Mouse (Mus musculus) ES-E14 (cell line): ENCODE data around the gene Acvr1. TPM values are rescaled to one million over a fixed set of nuclear protein-coding genes. Genes with fewer than 3 reads are reported as not detected.

ENCODE experiments used
- DNase-seq: peaks from one replicate; pipeline ENCODE4 v3.0.0-alpha.2; 2013; ENCODE audit warnings: low read depth, low spot score
- H3K27ac ChIP-seq: 2 replicates; pipeline ENCODE4 v1.5.1; 2012; ENCODE audit warnings: low read depth, mild to moderate bottlenecking, low read length, moderate library complexity, mixed read lengths; ENCODE audit not compliant: poor library complexity, insufficient read depth, severe bottlenecking
- H3K36me3 ChIP-seq: 2 replicates; pipeline ENCODE4 v1.6.1; 2012; ENCODE audit warnings: mild to moderate bottlenecking, low read length, moderate library complexity, mixed read lengths; ENCODE audit not compliant: control insufficient read depth, poor library complexity, insufficient read depth, severe bottlenecking
- H3K4me1 ChIP-seq, 2 experiments: fragments of 150-350 bp in 1 of 2; sonication (generic) in 1 of 2; 2 replicates each; pipeline ENCODE4 v1.6.1; 2012; ENCODE audit warnings: low read length in 2 of 2, mild to moderate bottlenecking in 1 of 2, mixed read lengths in 1 of 2; ENCODE audit not compliant: control insufficient read depth in 2 of 2, insufficient read depth in 2 of 2, poor library complexity in 1 of 2
- H3K4me3 ChIP-seq, 2 experiments: fragments of 150-350 bp in 1 of 2; sonication (generic) in 1 of 2; 2 replicates each; pipeline ENCODE4 v1.5.1; 2012; ENCODE audit warnings: low read length in 2 of 2, low read depth in 1 of 2, mild to moderate bottlenecking in 1 of 2, mixed read lengths in 1 of 2; ENCODE audit not compliant: insufficient read depth in 1 of 2, poor library complexity in 1 of 2, severe bottlenecking in 1 of 2
- H3K9ac ChIP-seq: 2 replicates; pipeline ENCODE4 v1.6.1; 2012; ENCODE audit warnings: low read depth, mild to moderate bottlenecking, low read length, mixed read lengths; ENCODE audit not compliant: poor library complexity, insufficient read depth, severe bottlenecking
- H3K9me3 ChIP-seq: fragments of 150-350 bp; sonication (generic); 2 replicates; pipeline ENCODE4 v1.6.1; 2012; ENCODE audit warnings: low read depth, mild to moderate bottlenecking, low read length; ENCODE audit not compliant: control insufficient read depth, insufficient read depth
- CHD2 ChIP-seq: IDR thresholded peaks from 2 replicates; pipeline ENCODE4 v1.6.1; 2014; ENCODE audit warnings: mild to moderate bottlenecking, low read depth, low read length, inconsistent platforms
- HCFC1 ChIP-seq: IDR thresholded peaks from 2 replicates; pipeline ENCODE4 v1.6.1; 2012; ENCODE audit warnings: low read length, inconsistent platforms, borderline replicate concordance; ENCODE audit not compliant: insufficient read depth
- MAFK ChIP-seq: IDR thresholded peaks from 2 replicates; pipeline ENCODE4 v1.6.1; 2014; ENCODE audit warnings: mild to moderate bottlenecking, low read depth, low read length, inconsistent platforms; ENCODE audit not compliant: insufficient read depth
- ZC3H11A ChIP-seq: IDR thresholded peaks from 2 replicates; pipeline ENCODE4 v1.6.1; 2012; ENCODE audit warnings: low read depth, mild to moderate bottlenecking, inconsistent platforms, low read length, borderline replicate concordance
- ZNF384 ChIP-seq: IDR thresholded peaks from 2 replicates; pipeline ENCODE4 v1.6.1; 2012; ENCODE audit warnings: low read depth, low read length, inconsistent platforms
- in situ Hi-C, 2 experiments: fragments of 600-800 bp; cut with MboI; formaldehyde crosslinking; loops; one replicate each; pipeline ENCODE4 v1.15.1; 2025; ENCODE audit warnings: low sequenced_read_pairs in 2 of 2, inconsistent platforms in 1 of 2; ENCODE audit not compliant: unreplicated experiment in 2 of 2
- total RNA-seq: library from RNA; depleted of rRNA; stranded (reverse); fragments of 300-350 nt; gene quantifications from 2 replicates; pipeline ENCODE4 v1.2.3, GENCODE M21; 2012

Gene Acvr1
- total RNA-seq, 1 experiment = 6.6 TPM

- Histone ChIP-seq H3K9ac (no peak overlapping the region), H3K9me3 (no peaks in the 10 kb centered on the region), H3K4me3 (peak overlapping the region in 1 of 2 experiments; percentile 47; a peak in 2 of 4 replicates), H3K27ac (no peak overlapping the region), H3K36me3 (no peaks in the 10 kb centered on the region), H3K4me1 (peaks cover 0 to 2% of the 10 kb centered on the region in 2 experiments; a peak in 1 of 4 replicates)
- TF ChIP-seq ZC3H11A (no peak), HCFC1 (no peak), ZNF384 (no peak), MAFK (no peak), CHD2 (no peak)
- DNase-seq = no peak
- in situ Hi-C loops = no loop called here
Observed at GRCm38 (mm10) chr2:58596774-58597342, 29.9 kb upstream of the Acvr1 start.

GRCm38 (mm10) chr2:58595350-58595749, 28.4 kb upstream of the Acvr1 start:
- TF ChIP-seq ZNF384 (no peak), HCFC1 (no peak), CHD2 (no peak), ZC3H11A (no peak), MAFK (no peak)
- no peak for DNase-seq
- no peak overlapping the region for H3K4me3 ChIP-seq

GRCm38 (mm10) chr2:58590055-58590454, 23.1 kb upstream of the Acvr1 start:
- TF ChIP-seq ZNF384 (no peak), MAFK (no peak), CHD2 (no peak), ZC3H11A (no peak)
- H3K4me1 ChIP-seq = peaks cover 3% of the 10 kb centered on the region in 2 experiments; a peak in 2 of 4 replicates
- H3K36me3 ChIP-seq = no peaks in the 10 kb centered on the region
- H3K27ac ChIP-seq = no peak overlapping the region
- H3K4me3 ChIP-seq = no peak overlapping the region
- H3K9me3 ChIP-seq = no peaks in the 10 kb centered on the region
- DNase-seq = no peak
- in situ Hi-C loops = no loop called here
- H3K9ac ChIP-seq = no peak overlapping the region

More at GRCm38 (mm10) chr2:58595350-58595749, 28.4 kb upstream of the Acvr1 start:
- Histone ChIP-seq H3K9ac (no peak overlapping the region), H3K9me3 (no peaks in the 10 kb centered on the region), H3K36me3 (no peaks in the 10 kb centered on the region), H3K27ac (no peak overlapping the region), H3K4me1 (peaks cover 0 to 2% of the 10 kb centered on the region in 2 experiments; a peak in 1 of 4 replicates)
- in situ Hi-C loops = no loop called here

- TF ChIP-seq MAFK (no peak), HCFC1 (no peak), ZC3H11A (no peak), CHD2 (no peak), ZNF384 (no peak)
- DNase-seq = no peak
- Histone ChIP-seq H3K4me3 (no peak overlapping the region), H3K4me1 (peaks cover 3% of the 10 kb centered on the region in 2 experiments; a peak in 2 of 4 replicates), H3K9me3 (no peaks in the 10 kb centered on the region), H3K27ac (no peak overlapping the region), H3K36me3 (no peaks in the 10 kb centered on the region), H3K9ac (no peak overlapping the region)
- in situ Hi-C loops = no loop called here
Observed at GRCm38 (mm10) chr2:58589637-58590036, 22.7 kb upstream of the Acvr1 start.
